Mouse (Mus musculus) macrophage (primary cell): Measurements from ENCODE around the gene Zbtb8a. TPM values are rescaled to one million over a fixed set of nuclear protein-coding genes. Genes with fewer than 3 reads are reported as not detected.

ENCODE experiments used
- polyA plus RNA-seq: library from polyadenylated mRNA; stranded (reverse); fragments of 250-400 nt; gene quantifications from 3 replicates; pipeline ENCODE4 v1.2.4, GENCODE M21; 2018; ENCODE audit warnings: inconsistent platforms

Gene Zbtb8a
- polyA plus RNA-seq, 1 experiment from 2014 or later: 2.0 TPM

Other genes with a start within 250 kb of the Zbtb8a start
- not detected in 3 replicates for gene Fndc5, start 241.1 kb downstream of the Zbtb8a start, polyA plus RNA-seq
- 12.7 to 13.9 TPM (median 12.9 TPM) in 3 replicates for gene S100pbp, start 188.4 kb downstream of the Zbtb8a start, polyA plus RNA-seq
- 13.2 to 26.2 TPM (median 14.8 TPM) in 3 replicates for gene Yars, start 188.4 kb downstream of the Zbtb8a start, polyA plus RNA-seq
- 33.1 to 77.6 TPM (median 57.0 TPM) in 3 replicates for gene C77080, start 116.7 kb downstream of the Zbtb8a start, polyA plus RNA-seq
- 0.06 TPM in 1 of 3 replicates, not detected in the others for gene Sync, start 90.5 kb downstream of the Zbtb8a start, polyA plus RNA-seq
- gene Rbbp4, start 42.7 kb downstream of the Zbtb8a start, polyA plus RNA-seq: 32.9 to 76.1 TPM (median 53.5 TPM) in 3 replicates
- gene Zbtb8os, start 42.4 kb downstream of the Zbtb8a start, polyA plus RNA-seq: 45.1 to 98.1 TPM (median 63.4 TPM) in 3 replicates
- not detected in 3 replicates for gene Zbtb8b, start 62.7 kb upstream of the Zbtb8a start, polyA plus RNA-seq
- 17.0 to 25.7 TPM (median 21.5 TPM) in 3 replicates for gene Bsdc1, start 83.5 kb upstream of the Zbtb8a start, polyA plus RNA-seq
- gene Tssk3, start 112.9 kb upstream of the Zbtb8a start, polyA plus RNA-seq: not detected in 3 replicates
- gene Fam229a, start 113.1 kb upstream of the Zbtb8a start, polyA plus RNA-seq: not detected in 3 replicates
- gene Marcksl1, start 135.5 kb upstream of the Zbtb8a start, polyA plus RNA-seq: 18.5 to 109 TPM (median 91.5 TPM) in 3 replicates
- 45.9 to 65.7 TPM (median 51.4 TPM) in 3 replicates for gene Hdac1, start 164.6 kb upstream of the Zbtb8a start, polyA plus RNA-seq
- gene Lck, start 195.5 kb upstream of the Zbtb8a start, polyA plus RNA-seq: 0.19 to 0.57 TPM (median 0.27 TPM) in 3 replicates
- gene Fam167b, start 200.4 kb upstream of the Zbtb8a start, polyA plus RNA-seq: not detected in 3 replicates
- 58.7 to 140 TPM (median 87.3 TPM) in 3 replicates for gene Eif3i, start 222.5 kb upstream of the Zbtb8a start, polyA plus RNA-seq
- gene Tmem234, start 222.6 kb upstream of the Zbtb8a start, polyA plus RNA-seq: 91.3 to 152 TPM (median 129 TPM) in 3 replicates
- gene Dcdc2b, start 236.1 kb upstream of the Zbtb8a start, polyA plus RNA-seq: 0.47 to 0.77 TPM in 2 of 3 replicates, not detected in the other
- gene Iqcc, start 241.0 kb upstream of the Zbtb8a start, polyA plus RNA-seq: 7.5 to 12.3 TPM (median 8.9 TPM) in 3 replicates
- 12.7 to 15.3 TPM (median 14.1 TPM) in 3 replicates for gene Ccdc28b, start 245.8 kb upstream of the Zbtb8a start, polyA plus RNA-seq